Mouse (Mus musculus): ENCODE measurements around the gene Cacna1h.

- TF ChIP-seq POLR2A (IDR thresholded peaks at IDR 0.05; ENCODE audit: borderline replicate concordance, extremely low read depth, insufficient read depth, insufficient read length, poor library complexity, severe bottlenecking), result no peak
- no peak for TF ChIP-seq CTCF (IDR thresholded peaks at IDR 0.05; ENCODE audit: borderline replicate concordance, extremely low read depth, insufficient read depth, insufficient read length)
Observed at GRCm38 (mm10) chr17:25416219-25416618, 17.4 kb downstream of the Cacna1h start.

All from brain, embryonic 14.5 days (tissue).